Mouse (Mus musculus): Measurements from ENCODE around the gene Nemp1. TPM values are rescaled to one million over a fixed set of nuclear protein-coding genes. Genes with fewer than 3 reads are reported as not detected.
"Not testable (repeated sequence)": the region's sequence is repeated elsewhere in the genome, so short reads cannot be mapped to it uniquely, and the experiment has no call there.

The Nemp1 gene
- polyA plus RNA-seq, 1 experiment from 2014 or later, result 3.9 TPM

- not testable (repeated sequence) for H3K4me3 ChIP-seq; H3K9me3 ChIP-seq; H3K36me3 ChIP-seq; H3K4me2 ChIP-seq; H3K27ac ChIP-seq; H3K9ac ChIP-seq; ATAC-seq (ENCODE audit: low FRiP score)
- Histone ChIP-seq H3K27me3 (peaks cover 41% of the 10 kb centered on the region), H3K4me1 (replicated peaks) (peaks cover 14% of the 10 kb centered on the region)
- 57% methylated on average over 6 of the region's 6 CpGs for WGBS
These were observed 9.1 kb upstream of the Nemp1 start for GRCm38 (mm10) chr10:127657617-127658016.

DNA sequence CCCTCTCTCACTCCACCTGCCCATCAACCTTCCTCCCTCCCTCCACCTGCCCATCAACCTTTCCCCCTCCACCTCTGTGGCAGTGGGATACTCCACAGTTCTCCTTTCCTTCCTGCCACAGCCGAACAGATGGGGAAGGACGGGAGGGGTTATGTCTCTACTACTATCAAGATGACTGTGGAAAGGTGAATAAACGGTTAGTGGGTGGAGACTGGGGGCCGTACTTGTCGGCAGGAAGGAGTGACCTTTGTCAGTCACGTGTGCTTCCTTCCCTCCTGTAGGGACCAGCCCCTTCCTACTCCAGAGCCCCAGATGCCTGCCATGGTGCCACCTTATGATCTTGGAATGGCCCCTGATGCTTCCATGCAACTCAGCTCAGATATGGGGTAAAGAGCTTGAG, 8.6 kb upstream of the Nemp1 start:
- Histone ChIP-seq H3K27me3 (peaks cover 46% of the 10 kb centered on the region), H3K4me1 (replicated peaks) (peaks cover 19% of the 10 kb centered on the region), H3K4me2 (no peak overlapping the region), H3K36me3 (no peaks in the 10 kb centered on the region), H3K9me3 (no peaks in the 10 kb centered on the region), H3K4me3 (no peak overlapping the region), H3K9ac (no peak overlapping the region), H3K27ac (no peak overlapping the region)
- ATAC-seq (ENCODE audit: low FRiP score), result no peak
- WGBS, result 30% methylated on average over 6 of the region's 6 CpGs

DNA sequence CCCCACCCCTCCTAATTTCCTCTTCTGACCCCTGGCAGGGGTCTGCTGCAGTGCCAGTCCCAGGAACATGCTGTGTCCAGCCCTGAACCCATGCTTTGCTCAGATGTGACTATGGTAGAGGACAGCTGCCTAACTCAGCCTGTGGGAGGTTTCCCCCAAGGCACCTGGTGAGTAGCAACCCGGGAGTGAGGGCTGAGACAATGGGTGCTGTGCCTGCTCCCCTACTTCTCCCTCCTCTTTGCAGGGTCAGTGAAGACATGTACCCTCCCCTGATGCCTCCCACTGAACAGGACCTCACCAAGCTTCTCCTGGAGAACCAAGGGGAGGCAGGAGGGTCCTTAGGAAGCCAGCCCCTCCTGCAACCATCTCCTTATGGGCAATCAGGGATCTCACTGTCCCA, 7.2 kb upstream of the Nemp1 start:
- 44% methylated on average over 1 of the region's 1 CpGs for whole genome bisulfite sequencing

GRCm38 (mm10) chr10:127661291-127661914, 5.3 kb upstream of the Nemp1 start:
- ATAC-seq (ENCODE audit: low FRiP score), result no peak
- peak overlapping the region; percentile 42 for H3K4me2 ChIP-seq
- no peak overlapping the region for H3K27ac ChIP-seq
- no peaks in the 10 kb centered on the region for H3K36me3 ChIP-seq
- H3K4me3 ChIP-seq, result peak overlapping the region; percentile 20; the same call in 1 of the 2 replicates
- H3K4me1 ChIP-seq (replicated peaks), result peaks cover 45% of the 10 kb centered on the region
- 17% methylated on average over 14 of the region's 14 CpGs for WGBS
- H3K9ac ChIP-seq, result no peak overlapping the region; the same call in 1 of the 2 replicates
- peaks cover 79% of the 10 kb centered on the region for H3K27me3 ChIP-seq
- H3K9me3 ChIP-seq, result no peaks in the 10 kb centered on the region

More for the DNA sequence above, 7.2 kb upstream of the Nemp1 start:
- no peak for ATAC-seq (ENCODE audit: low FRiP score)
- H3K4me3 ChIP-seq, result no peak overlapping the region
- H3K4me1 ChIP-seq (replicated peaks), result peaks cover 27% of the 10 kb centered on the region
- H3K9ac ChIP-seq, result no peak overlapping the region
- no peaks in the 10 kb centered on the region for H3K36me3 ChIP-seq
- H3K27ac ChIP-seq, result no peak overlapping the region
- H3K9me3 ChIP-seq, result no peaks in the 10 kb centered on the region
- H3K27me3 ChIP-seq, result peaks cover 60% of the 10 kb centered on the region
- H3K4me2 ChIP-seq, result no peak overlapping the region

GRCm38 (mm10) chr10:127661915-127662663, 4.6 kb upstream of the Nemp1 start:
- Histone ChIP-seq H3K9me3 (no peaks in the 10 kb centered on the region), H3K27ac (no peak overlapping the region), H3K27me3 (peaks cover 86% of the 10 kb centered on the region), H3K4me1 (replicated peaks) (peaks cover 52% of the 10 kb centered on the region), H3K36me3 (no peaks in the 10 kb centered on the region), H3K4me2 (peak overlapping the region; percentile 42), H3K4me3 (peak overlapping the region; percentile 20; the same call in 1 of the 2 replicates), H3K9ac (peak overlapping the region; percentile 49)
- ATAC-seq (ENCODE audit: low FRiP score), result peak; percentile 6; the same call in 1 of the 2 replicates
- WGBS, result 4% methylated on average over 16 of the region's 16 CpGs

GRCm38 (mm10) chr10:127662666-127663253, 3.9 kb upstream of the Nemp1 start:
- Histone ChIP-seq H3K9ac (no peak overlapping the region), H3K27me3 (peaks cover 93% of the 10 kb centered on the region), H3K4me3 (peak overlapping the region; percentile 12; the same call in 1 of the 2 replicates), H3K27ac (no peak overlapping the region), H3K4me1 (replicated peaks) (peaks cover 59% of the 10 kb centered on the region), H3K4me2 (peak overlapping the region; percentile 42), H3K36me3 (no peaks in the 10 kb centered on the region), H3K9me3 (no peaks in the 10 kb centered on the region)
- peak; percentile 10; the same call in 1 of the 2 replicates for ATAC-seq (ENCODE audit: low FRiP score)
- WGBS, result 8% methylated on average over 19 of the region's 19 CpGs

GRCm38 (mm10) chr10:127663590-127663989, 3.1 kb upstream of the Nemp1 start:
- Histone ChIP-seq H3K27me3 (peaks cover 96% of the 10 kb centered on the region), H3K4me1 (replicated peaks) (peaks cover 66% of the 10 kb centered on the region), H3K4me2 (no peak overlapping the region), H3K27ac (no peak overlapping the region), H3K36me3 (no peaks in the 10 kb centered on the region), H3K9ac (no peak overlapping the region), H3K9me3 (no peaks in the 10 kb centered on the region), H3K4me3 (no peak overlapping the region)
- ATAC-seq (ENCODE audit: low FRiP score), result no peak
- 17% methylated on average over 5 of the region's 5 CpGs for WGBS

DNA sequence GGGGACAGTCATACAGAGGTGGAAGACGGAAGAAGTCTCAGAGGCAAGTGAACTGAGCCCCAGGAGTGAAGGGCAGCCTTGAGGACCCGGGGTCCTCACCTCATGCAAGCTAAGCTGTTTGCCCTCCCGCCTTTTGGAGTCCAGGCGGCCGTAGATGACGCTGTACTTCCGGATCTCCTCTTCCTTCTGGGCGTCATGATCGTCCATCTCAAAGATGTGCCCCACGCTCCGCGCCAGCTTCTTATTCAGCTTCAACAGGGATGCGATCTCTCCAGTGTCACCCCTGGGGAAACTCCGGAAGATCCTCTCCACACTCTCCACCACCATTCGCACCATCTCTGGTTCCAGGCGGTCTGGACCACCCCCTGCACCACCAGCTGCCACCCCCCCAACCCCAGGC, 2.5 kb upstream of the Nemp1 start:
- H3K27ac ChIP-seq, result no peak overlapping the region
- no peaks in the 10 kb centered on the region for H3K9me3 ChIP-seq
- H3K4me2 ChIP-seq, result peak overlapping the region; percentile 26; the same call in 1 of the 2 replicates
- H3K36me3 ChIP-seq, result no peaks in the 10 kb centered on the region
- peaks cover 96% of the 10 kb centered on the region for H3K27me3 ChIP-seq
- H3K4me3 ChIP-seq, result 0 out of 2 replicates have a peak overlapping the region, but pooled peaks have one; percentile 50
- 11% methylated on average over 16 of the region's 16 CpGs for WGBS
- H3K4me1 ChIP-seq (replicated peaks), result peaks cover 71% of the 10 kb centered on the region
- no peak overlapping the region for H3K9ac ChIP-seq
- ATAC-seq (ENCODE audit: low FRiP score), result no peak

- ATAC-seq (ENCODE audit: low FRiP score), result no peak
- Histone ChIP-seq H3K36me3 (no peaks in the 10 kb centered on the region), H3K9ac (no peak overlapping the region), H3K4me1 (replicated peaks) (peaks cover 72% of the 10 kb centered on the region), H3K27me3 (peaks cover 96% of the 10 kb centered on the region), H3K27ac (no peak overlapping the region), H3K9me3 (no peaks in the 10 kb centered on the region), H3K4me2 (peak overlapping the region; percentile 75), H3K4me3 (peak overlapping the region; percentile 50; the same call in 1 of the 2 replicates)
- 11% methylated on average over 13 of the region's 13 CpGs for WGBS
These were observed 1.8 kb upstream of the Nemp1 start for GRCm38 (mm10) chr10:127664891-127665290.

GRCm38 (mm10) chr10:127665366-127666181, 1.1 kb upstream of the Nemp1 start:
- H3K27me3 ChIP-seq, result peaks cover 92% of the 10 kb centered on the region
- 3% methylated on average over 14 of the region's 14 CpGs for WGBS
- H3K4me2 ChIP-seq, result peak overlapping the region; percentile 75
- peak overlapping the region; percentile 50 for H3K4me3 ChIP-seq
- ATAC-seq (ENCODE audit: low FRiP score), result no peak
- peak overlapping the region; percentile 67 for H3K9ac ChIP-seq
- peak overlapping the region; percentile 27; the same call in 1 of the 2 replicates for H3K27ac ChIP-seq
- no peaks in the 10 kb centered on the region for H3K9me3 ChIP-seq
- peaks cover 72% of the 10 kb centered on the region for H3K4me1 ChIP-seq (replicated peaks)
- no peaks in the 10 kb centered on the region for H3K36me3 ChIP-seq

DNA sequence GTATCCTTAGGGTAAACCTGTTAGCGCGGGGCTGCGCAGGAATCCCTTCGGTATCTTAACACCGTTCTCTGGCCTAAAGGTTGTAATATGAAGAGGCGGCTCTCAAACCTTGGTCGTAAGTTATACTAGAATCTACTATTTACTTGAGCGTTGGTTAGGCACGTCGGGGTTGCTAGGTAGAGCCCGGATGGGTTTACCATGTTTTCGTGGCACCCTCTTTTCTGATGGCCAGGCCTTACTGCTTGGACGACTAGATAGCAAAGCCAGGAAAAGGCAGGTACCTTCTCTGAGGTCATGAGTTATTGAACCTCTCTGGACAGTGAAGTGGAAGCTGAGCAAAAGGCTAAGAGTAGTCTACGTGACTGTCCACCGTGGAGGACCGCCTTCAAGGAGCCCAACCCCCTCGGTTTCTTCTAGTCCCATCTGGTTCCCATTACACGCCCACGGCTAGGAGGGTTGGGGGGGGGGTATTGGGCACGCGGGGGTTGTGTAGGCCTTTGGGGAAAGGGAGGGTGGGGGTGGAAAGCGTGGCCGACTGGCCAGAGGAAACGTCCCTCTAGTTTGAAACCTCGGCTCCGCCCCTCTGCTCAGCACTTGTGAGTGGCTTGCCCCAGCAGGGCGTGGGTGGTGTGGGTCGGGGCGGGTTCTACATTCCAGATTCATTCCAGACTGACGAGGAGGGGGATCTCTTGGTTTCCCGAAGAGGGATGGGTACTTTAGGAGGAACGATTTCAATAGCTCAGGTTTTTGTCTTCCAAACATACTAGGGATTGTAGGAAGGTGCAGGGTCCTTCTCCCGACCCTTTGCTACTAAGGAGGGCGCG, 780 bp downstream of the Nemp1 start:
- peak overlapping the region; percentile 67 for H3K9ac ChIP-seq
- peak overlapping the region; percentile 75 for H3K4me2 ChIP-seq
- WGBS, result 2% methylated on average over 35 of the region's 35 CpGs
- no peaks in the 10 kb centered on the region for H3K9me3 ChIP-seq
- peak overlapping the region; percentile 74 for H3K27ac ChIP-seq
- no peaks in the 10 kb centered on the region for H3K36me3 ChIP-seq
- no peak for ATAC-seq (ENCODE audit: low FRiP score)
- peaks cover 73% of the 10 kb centered on the region for H3K27me3 ChIP-seq
- H3K4me3 ChIP-seq, result peak overlapping the region; percentile 50
- H3K4me1 ChIP-seq (replicated peaks), result peaks cover 60% of the 10 kb centered on the region
